Mouse (Mus musculus) E14TG2a.4 (cell line): ENCODE results near the gene Man2a1.

Experiments
- CTCF ChIP-seq: conservative IDR thresholded peaks from 2 replicates; pipeline ENCODE4 v1.5.1; 2014; ENCODE audit warnings: low read length
- NANOG ChIP-seq: IDR thresholded peaks from 2 replicates; pipeline ENCODE4 v1.6.1; 2014; ENCODE audit warnings: borderline replicate concordance, low read length, mixed read lengths
- POU5F1 ChIP-seq: IDR thresholded peaks from 2 replicates; pipeline ENCODE4 v1.6.1; 2014; ENCODE audit warnings: low read length, borderline replicate concordance

DNA sequence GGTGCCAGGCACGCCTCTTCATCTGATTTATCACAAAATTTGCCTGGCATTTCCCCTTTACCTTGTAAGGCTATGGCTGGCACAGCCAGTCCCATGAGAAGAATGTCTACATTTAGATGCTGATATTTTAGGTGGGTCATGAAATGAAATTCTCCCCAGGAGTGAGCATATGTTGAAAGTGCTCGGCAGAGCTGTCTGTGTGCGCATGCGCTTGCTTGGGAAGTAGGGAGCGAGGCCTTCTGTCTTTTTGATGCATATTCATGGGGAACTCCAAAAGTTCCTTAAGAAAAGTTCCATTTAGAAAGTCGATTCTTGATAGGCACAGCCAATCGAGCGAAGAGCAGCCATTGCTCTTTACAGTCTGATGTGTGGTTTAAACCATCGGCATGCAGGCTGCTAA lies 26.6 kb upstream of the Man2a1 start:
- TF ChIP-seq CTCF = no peak
- TF ChIP-seq NANOG = no peak
- no peak for TF ChIP-seq POU5F1
